Mouse (Mus musculus): ENCODE data around the gene Zfp866.

Zfp866 gene

DNA sequence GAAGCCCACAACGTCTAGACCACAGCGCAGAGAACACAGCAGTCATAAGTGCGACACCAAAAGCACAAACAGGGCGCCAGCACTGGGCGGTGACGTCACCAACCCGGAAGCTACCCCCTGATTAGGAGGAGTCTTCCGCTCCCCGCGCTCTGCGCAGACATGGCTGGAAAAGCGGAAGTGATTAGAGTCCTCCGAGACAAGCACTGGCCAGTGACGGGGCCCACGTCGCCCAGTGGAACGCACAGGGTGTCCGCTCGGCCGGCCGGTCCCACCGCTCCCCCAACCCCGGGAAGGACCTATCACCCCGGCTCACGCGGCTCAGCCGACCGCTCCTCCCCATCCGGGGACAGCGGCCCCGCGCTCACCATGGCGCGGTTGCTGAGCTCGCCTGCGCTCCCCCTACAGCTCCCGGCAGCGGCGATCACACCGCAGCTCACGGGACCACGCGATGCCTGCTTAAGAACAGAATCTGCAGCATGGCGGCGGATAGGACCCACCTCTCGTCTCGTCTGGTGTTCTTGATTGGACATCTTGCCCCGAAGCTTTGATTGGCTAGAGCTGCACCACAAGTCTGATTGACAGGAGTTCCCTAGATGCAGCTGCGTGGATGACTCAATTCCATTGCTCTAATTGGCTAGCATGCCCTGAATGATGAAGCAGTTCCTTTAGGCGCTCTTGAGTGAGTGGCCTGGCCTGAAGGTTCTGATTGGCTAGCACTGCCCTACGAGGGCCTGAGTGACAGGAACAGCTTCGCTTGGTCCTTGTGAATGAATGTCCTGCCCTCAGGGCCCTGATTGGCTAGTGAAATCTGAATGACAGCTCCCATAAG lies 74.4 kb downstream of the Zfp866 start:
- peak; percentile 100 for DNase-seq (ENCODE audit: low spot score)

DNA sequence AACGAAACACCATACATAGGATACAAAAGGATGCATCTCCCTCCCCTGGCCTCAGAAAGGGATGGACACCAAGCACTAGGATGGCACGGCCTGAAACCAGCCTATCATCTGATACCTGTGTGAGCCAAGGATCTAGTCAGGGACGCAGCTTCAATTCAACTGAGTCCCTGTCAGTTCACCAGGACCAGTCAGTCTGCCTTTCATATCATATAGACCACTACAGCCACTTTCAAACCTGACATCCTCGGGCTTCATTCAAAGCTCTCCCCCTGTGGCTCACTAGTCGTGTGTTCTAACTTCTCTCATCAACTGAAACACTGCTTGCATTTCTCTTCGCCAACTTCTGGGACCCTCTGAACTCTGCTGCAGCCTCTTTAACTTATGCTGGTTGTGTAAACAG lies 75.6 kb downstream of the Zfp866 start:
- DNase-seq (ENCODE audit: low spot score), result peak; percentile 28

DNA sequence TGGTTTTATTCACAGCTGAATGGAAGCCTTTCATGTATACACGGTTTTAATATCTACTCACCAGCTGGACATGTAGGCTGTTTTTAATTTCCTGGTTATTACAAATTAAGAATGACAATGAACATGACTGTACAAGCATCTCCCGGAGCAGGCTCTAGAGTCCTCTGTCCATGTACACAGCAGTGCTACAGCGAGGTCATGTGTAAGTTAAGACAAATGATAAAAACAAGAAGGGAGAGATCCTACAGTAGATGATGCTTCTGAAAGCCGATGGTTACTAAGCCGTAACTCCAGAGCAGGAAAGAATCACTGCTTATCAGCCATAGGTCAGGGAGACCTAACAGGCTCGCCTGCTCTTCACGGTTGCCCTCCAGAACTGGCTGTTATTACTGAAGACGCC lies 77.5 kb downstream of the Zfp866 start:
- DNase-seq (ENCODE audit: low spot score), result no peak
